Mouse (Mus musculus): ENCODE measurements at regions not wholly inside any gene's neighbourhood (a gene's known extent, or its start where the extent isn't known, plus 50 kb on each side); places are given as distances from the start of the nearest gene placed in this dataset.

DNA sequence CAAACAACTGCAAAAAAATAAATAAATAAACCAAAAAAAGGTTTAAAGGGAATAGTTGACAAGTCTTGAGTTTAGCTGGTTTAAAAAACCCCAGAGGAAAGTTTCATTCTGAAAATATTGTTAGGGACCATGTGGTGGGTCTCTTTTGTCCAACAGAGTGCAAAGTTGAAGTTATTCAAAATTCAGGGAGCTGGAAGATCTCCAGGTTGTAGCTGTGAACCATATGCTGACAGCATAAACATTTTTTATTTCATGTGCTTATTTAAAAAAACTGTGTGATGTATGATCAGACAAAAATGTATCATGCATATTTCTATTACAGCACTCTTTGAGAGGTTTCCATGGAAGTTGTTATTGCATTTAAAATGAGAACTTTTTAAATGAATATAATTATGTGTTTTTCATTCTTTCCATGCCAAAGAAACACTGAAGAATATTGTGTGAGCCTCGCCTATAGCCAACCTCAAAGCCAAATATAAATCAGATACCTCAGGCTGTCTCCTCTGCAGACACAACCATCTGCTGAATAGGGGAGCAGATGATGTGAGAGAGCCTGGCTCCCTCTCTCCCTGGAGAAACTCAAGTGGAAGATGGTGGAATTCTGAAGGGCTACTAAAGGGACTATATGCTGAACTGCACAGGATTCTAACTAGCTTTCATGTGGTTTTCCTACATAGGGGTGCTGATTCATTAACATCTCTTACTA, 413.4 kb upstream of the Impad1 start:
- no peak for DNase-seq (ENCODE audit: low spot score in 2 of 2)

DNA sequence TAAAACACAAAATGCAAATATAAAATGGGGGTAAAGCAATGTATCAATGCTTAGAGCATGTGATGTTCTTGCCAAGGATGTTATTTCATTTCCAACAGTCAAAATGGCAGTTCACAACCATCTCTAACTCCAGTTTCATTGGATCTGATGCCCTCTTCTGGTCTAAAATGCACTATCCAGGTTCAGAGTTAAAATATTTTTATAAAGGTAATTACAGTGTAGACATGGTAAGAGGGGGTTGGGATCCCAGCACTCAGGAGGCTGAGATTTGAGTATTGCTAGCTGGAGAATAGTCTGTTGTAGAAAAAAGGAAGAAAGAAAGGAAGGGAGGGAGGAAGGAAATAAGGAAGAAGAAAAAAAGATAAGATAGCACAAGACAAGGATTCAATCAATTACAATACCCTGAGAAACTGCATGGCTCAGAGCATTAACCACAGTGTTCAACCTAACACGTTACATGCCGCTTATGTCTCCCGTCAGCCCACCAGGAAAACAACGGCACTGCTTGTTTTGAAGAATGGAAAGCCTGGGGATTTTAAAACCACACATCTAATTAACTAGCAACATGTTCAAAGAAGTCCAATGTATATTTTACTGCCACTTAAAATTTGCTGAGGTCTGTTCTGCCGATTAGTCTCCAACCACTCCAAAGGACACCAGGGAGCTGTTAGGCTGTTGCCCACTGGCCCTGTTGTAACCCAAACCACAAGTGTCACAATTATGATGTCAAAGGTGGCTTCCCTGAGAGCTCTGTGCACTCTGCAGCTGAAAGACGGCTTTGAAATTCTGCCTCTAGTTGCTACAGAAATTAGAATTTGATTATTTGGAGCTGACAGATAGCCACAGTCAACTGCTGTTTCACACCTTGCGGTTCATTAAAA, 412.4 kb upstream of the Impad1 start:
- DNase-seq (ENCODE audit: low spot score in 2 of 2), result no peak

DNA sequence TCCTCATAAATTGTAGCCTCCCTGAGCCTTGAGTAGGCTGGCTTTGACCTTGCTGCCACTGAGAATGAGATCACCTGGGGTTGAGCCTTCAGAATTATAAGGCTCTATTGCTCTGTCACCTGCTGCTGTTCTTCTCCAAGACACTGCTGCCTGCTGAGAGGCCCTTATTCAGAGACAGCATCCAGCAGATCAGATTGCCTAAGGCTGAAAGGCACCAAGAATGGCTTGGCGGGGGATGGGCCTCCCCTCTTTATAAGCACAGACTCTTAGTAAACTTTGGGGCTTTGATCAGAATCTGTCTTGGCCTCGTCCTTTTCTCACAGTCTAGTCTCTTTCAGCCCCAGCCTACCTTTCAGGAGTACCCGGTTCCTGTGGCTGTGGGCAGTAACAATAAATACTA, 401.1 kb upstream of the Impad1 start:
- no peak for DNase-seq (ENCODE audit: low spot score in 2 of 2)

DNA sequence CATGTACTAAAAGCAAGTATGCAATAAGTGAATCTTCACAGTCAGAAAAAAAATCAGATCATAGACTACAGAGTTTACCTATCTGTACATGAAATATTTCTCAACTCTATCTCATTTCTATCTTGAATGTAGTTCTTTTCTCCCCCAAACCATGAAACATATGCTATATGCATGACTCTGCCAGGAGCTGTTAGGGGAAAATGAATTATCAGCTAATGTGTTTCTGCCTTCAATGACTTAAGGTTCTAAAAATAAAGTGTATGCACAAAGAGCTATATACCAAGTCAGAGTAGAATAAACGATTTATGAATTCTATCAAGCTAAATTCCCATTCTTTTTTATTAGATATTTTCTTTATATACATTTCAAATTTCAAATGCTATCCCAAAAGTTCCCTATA, 388.4 kb upstream of the Impad1 start:
- DNase-seq (ENCODE audit: low spot score in 2 of 2), result no peak

DNA sequence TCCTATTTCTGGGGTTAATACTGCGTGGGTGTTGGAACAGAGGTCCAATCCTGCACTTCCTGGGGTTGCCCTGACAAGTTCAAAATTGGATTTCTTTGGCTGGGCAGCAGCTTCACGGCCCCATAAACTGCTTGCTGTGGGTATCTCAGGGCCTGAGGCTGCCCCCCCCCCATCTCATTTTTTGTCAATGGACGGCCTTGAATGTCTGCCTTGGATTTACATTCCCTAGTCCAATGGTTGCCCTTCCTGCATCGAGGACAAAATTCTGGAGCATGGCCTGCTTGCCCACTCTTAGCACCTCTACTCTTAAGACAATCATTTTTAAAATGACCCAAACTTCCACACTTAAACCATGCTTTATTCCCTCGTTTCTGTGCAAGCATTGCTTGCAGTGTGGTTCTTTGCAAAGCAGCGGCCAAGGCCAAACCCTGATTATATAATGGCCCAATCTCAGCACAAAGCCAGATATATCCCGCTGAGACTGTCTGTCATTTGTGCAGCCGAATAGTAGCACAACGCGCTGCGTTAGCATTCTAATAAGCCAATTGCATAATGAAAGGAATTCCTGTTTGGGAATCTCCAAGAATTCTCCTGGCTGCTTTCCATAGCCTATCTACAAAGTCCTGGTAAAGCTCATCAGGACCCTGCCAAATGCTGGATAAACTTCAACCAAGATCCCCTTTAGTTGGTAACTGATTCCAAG, 386.0 kb upstream of the Impad1 start:
- DNase-seq (ENCODE audit: low spot score in 2 of 2), result peak in 1 of 2 experiments; percentile 4

DNA sequence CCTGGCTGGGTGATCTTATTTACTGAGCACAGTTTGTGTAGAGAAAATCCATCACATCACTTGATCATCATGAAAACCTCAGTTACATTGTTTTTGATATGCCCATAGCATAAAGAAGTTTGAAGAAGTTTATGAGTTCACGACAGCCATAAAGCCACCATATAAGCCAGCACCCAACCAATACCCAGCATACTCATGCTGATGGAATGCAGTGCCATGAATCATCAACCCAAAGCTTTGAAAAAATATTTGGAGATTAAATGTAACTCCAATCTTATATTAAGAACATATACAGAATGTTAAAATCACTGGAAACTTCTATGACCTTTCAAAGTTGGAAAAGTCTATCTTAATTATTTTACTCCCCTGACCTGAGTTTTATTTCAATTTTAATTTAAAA, 372.1 kb upstream of the Impad1 start:
- no peak for DNase-seq (ENCODE audit: low spot score in 2 of 2)

DNA sequence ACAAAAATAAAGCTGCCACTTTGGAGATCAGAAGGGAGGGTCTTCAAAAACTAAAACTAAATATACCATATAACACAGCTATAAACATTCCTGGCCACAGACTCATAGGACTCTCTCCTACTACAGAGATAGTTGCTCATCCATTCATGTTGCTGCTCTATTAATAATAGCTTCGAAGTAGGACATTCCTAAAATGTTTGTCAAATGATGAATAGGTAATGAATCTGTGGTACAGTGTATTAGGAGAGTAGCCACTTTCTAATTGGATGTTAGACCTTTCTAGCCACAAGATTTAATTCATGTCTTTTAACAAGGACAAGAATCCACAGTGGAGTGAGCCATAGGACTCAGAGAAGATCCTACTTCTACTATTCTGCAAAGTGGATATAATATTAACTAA, 367.8 kb upstream of the Impad1 start:
- no peak for DNase-seq (ENCODE audit: low spot score in 2 of 2)

DNA sequence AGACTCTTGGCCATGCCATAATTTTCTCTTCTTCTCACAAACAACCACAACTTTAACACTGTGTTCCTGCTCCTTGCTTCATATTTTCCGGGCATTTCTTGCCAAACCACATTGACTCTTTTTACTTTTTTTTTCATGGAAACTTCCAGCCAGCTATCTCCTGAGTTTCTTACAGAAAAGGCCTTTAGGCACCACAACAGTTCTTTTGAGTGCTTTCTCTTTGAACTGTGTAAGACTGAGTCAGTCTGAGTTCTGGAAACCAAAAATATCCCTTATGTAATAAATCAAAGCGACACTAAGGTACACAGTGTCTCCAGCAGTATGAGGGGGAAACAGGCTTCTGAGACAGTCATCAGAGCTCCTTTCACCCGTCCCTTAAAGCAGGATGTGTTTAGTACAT, 337.6 kb upstream of the Impad1 start:
- no peak for DNase-seq (ENCODE audit: low spot score in 2 of 2)

DNA sequence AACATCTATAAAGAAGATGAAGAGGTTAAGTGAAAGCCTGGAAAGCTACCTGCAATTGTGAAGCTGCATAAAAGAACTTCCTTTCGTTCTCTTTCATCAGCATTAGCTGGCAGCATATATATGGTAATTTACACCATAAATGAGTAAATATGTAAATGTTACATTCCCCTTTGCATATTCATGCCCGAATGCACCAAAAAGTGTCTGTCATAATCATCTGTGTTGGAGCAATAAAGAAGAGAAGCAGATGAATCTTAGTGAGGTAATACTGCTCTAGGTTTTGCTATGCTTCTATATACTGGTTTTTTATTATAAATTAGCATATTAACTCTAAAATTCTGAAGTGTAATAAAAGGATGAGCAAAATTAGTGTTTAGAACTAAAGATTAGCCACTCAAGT, 332.9 kb upstream of the Impad1 start:
- no peak for DNase-seq (ENCODE audit: low spot score in 2 of 2)

DNA sequence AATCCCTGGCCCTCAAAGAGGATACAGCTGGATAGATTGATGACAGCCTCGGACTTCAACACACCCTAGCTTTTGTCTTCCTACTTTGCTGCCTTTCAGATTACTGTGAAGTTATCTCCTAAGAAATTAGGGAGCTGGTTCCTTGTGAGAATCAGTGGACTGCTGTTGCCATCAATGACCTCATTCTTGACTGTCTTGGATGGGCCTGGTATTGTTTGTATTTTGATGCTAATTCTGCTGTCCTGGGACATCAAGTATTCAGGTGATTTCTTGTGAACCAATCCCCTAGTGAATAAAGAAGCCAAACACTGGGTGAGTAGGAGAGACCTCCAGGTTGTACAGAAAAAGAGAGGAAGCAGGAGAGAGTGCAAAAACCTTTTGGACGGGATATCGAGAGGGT, 305.3 kb upstream of the Impad1 start:
- no peak for DNase-seq (ENCODE audit: low spot score in 2 of 2)

DNA sequence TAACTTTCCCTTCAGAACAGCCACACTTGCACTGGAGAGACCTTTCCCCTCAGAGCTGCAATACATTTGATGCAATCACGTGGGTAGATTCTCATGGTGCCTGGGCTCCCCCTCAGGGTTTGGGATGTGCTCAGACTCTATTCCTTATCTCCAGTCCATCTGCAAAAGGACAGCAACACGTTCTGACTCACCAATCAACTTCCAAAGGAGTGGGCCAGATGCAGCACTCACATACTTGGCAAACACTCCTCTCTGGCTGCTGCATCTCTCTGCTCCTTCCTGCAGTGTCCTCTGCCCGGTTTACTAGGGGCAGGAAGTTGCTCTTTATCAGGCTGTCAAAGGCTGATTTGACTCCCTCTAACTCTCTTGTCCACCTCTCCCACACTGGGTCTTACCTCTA, 285.6 kb upstream of the Impad1 start:
- DNase-seq (ENCODE audit: low spot score in 2 of 2), result no peak

DNA sequence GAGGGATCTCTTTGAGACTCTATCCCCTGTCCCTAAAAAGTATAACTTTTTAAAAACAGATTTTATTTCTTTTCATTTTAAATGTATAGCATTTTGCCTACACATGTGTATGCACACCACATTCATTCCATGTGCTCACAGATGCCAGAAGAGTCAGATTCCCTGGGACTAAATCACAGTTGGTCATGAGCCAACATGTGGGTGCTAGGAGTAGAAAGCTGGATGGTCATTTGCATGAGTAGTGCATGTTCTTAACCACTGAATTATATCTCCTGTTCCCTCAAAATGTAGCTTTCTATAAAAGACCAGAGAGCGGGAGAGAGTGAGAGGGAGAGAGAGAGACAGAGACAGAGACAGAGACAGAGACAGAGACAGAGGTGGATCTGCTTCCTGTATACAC, 281.6 kb upstream of the Impad1 start:
- DNase-seq (ENCODE audit: low spot score in 2 of 2), result no peak

DNA sequence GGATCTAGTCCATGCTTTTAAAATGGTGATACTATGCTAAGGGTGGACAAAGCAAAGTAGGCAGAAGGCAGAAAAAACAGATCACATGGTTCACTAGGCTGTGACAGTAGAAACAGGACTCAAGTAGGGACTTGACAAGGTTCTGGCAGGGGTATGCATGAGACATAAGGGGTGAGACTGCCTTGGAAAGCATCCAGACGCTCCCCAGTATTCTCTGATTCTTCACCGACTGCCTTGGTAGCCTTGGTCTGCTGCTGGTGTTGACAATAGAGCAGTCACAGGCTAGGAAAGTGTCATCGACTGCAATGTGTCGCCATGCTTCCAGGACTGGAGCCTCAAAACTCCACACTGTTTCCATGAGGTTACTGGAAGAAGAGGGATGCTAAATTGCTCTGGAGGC, 278.1 kb upstream of the Impad1 start:
- DNase-seq (ENCODE audit: low spot score in 2 of 2), result peak in 1 of 2 experiments; percentile 7

DNA sequence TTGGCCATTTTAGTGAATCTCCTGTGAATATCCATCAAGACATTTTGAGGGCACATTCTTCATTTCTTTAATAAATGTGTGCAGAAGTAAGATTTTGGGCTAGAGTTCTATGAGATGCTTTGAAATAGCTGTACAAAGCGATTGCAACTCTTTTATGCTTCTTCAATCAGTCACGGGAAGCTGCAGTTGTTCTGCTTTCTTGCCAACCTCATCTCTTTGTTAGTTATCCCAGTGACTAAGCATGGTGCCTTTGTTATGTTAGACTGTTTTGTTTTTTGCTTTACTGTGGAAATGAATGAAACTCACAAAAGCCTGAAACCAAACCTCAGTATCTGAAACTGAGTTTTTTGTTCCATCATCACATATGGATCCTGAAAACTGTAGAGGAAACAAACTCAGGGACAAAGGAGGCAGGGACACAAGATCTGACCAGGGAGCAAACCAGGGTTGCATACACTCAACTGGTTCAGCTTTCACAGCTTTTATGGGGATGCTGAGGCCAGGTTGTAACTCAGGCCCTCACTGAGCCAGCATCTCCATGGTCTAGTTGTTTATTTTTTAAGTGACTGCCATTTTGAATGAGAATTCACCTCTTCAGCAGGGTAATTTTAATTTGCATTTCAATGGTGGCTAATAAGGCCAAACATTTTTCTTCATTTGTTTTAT, 266.3 kb upstream of the Impad1 start:
- DNase-seq (ENCODE audit: low spot score in 2 of 2), result no peak

DNA sequence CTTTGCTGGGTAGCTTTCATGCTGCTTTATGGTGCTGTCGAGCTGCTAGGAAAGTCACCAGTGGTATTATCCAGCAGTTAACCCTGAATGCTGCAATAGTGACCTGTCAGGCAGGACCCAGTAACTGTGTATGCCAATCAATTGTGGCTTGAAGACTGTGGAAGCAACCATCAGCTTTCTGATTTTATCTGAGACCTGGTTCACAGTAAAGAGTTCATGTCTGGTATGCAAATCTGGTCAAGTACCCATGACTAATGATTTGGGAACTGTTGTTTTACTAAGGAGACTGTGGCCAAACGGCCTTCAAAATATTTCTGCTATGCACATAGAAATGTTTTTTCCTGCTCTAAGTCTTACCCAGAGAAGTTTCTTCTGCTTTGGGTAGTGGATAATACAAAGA, 236.8 kb upstream of the Impad1 start:
- no peak for DNase-seq (ENCODE audit: low spot score in 2 of 2)

DNA sequence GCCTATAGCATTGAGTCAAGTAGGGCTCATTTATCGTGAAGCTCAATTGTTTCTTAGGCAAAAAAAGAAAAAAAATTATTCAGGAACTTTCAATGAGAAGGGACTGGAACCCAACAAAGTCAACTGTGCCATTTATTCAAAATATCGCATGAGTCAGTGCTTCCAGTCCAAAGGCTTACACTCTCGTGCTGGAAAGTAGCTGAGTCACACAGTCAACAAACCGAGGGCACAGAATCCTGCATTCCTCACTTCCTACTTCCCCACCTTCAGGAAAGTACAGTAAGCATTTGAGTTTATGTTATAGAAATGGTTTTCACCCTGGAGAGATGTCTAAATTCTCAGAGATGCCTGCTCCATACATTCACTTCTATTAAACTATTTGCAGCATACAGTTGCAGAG, 194.3 kb upstream of the Impad1 start:
- DNase-seq (ENCODE audit: low spot score in 2 of 2), result no peak

DNA sequence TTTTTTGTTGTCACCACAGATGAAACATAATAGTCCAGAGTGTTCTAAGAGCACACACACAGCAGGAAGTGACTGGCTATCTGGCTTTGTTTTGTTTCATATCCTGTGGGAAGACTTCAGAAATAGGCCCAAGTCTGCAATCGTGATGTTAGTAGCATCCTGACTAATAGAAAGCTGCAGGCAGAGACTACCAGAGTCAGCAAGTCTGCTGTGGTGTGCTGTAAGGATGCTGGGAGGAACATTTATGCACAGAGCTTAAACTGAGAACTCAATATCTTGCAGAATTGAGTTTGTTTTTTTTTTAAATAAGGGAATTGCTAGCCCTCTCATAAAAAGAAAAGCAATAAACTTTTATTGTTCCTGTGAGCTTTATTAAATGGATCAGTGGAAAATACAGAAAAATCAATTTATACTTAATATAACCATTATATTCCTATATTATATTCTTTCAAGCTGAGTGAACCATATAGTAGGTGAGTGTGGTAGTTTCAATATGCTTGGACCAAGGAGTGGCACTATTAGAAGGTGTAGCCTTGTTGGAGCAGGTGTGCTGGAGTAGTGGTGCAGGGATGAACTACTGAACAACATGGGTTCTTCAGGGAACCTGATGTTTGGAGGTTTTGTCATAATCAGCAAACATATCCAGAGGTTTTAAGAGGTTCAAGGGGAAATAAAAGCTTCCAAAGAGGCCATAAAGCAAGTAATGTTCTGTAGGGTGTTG, 190.5 kb upstream of the Impad1 start:
- no peak for DNase-seq (ENCODE audit: low spot score in 2 of 2)

DNA sequence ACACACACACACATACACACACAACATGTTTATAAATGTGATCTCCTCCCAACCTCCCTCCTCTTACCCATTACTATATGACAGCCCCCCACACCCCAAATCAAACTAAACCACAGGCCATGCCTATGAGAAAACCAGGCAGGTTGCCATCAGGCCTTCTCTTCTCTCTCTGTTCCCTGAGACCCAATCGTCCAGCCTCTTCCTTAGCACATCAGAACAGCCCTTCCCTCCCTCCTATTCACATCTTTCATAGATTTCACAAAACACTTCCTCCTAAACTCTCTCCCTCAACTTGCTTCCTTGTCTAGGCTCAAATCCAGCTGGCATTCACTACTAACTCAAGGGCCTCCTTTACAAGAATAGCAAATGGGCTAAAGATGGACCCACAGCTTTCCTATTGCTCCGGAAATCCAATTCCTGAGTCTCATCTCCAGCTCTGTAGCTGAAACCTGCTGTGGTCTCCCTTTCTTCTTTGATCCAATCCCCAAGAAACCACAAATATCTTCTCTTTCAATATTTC, 178.7 kb upstream of the Impad1 start:
- DNase-seq (ENCODE audit: low spot score in 2 of 2), result no peak

DNA sequence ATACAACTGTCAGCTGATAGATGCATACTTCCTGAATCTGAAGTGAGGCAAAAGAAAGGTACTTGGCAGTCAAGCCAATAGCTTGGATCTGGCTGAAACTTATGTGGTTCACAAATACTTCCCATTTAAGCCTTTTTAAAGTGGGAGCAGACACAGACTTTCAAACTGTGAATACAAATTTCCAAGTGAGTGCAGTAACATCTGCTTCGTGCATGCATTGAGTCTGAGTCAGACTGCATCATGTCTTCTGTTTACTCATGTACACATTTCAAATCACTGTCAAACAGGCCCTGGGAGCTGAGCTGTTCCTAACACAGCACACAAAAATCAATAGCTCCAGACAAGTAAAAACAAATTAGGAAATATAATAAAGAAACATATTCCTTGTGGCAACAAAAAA, 155.8 kb upstream of the Impad1 start:
- no peak for DNase-seq (ENCODE audit: low spot score in 2 of 2)

DNA sequence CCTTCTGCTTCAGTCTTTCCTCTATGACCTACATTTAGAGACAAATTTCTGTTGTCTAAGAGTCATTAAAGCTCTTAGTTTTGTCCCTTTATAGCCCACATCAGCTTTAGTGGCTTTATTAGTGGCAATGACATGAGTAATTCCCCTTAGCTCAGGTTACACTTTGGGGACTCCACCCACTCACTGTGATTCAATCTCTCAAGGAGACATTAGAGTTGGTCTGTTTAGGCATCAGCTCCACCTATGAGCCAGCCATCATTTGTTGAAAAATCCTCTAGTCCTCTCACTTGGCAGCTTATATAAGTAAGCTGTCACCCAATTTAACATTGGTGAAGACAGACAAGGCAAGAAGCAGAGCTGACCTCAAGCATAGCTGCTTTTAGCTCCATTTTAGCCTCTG, 151.3 kb upstream of the Impad1 start:
- no peak for DNase-seq (ENCODE audit: low spot score in 2 of 2)

DNA sequence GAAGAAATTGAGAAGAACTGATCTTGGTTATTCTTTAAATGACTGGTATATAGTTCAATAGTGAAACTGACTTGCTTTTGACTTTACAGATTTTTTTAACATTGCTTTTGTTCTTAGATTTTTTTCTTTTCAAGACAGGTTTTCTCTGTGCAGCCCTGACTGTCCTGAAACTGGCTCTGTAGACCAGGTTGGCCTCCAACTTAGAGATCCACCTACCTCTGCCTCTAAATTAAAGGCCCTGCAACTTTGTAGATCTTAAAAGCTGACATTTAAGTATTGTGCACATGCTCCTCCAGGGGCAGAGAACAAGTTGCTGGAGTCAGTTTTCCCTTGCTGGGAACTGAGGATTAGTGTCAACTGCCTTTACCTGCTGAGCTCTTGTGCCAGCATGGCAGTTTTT, 132.6 kb upstream of the Impad1 start:
- DNase-seq (ENCODE audit: low spot score in 2 of 2), result no peak

Measured in cerebellum, postnatal 4 days (tissue).